Mouse (Mus musculus) intestine, embryonic 14.5 days (tissue): ENCODE results near the gene Hpse. TPM values are rescaled to one million over a fixed set of nuclear protein-coding genes. Genes with fewer than 3 reads are reported as not detected.

ENCODE experiments used
- ATAC-seq: fragments of 200-750 bp; cut with Nextera tagmentation; replicated peaks from 2 replicates; pipeline ENCODE4 v1.8.0; 2017; ENCODE audit warnings: low read depth, moderate number of reproducible peaks, moderate TSS enrichment, moderate library complexity; ENCODE audit not compliant: low FRiP score, low TSS enrichment
- DNase-seq: peaks from one replicate; pipeline ENCODE4 v3.0.0-alpha.2; 2018; ENCODE audit warnings: low spot score
- H3K27ac ChIP-seq: fragments of 300-500 bp; sonication (generic); 2 replicates; pipeline ENCODE4 v1.5.1; 2014; ENCODE audit warnings: low read depth, mild to moderate bottlenecking, control low read depth
- H3K27me3 ChIP-seq: fragments of 300-500 bp; sonication (generic); replicated peaks from 2 replicates; pipeline ENCODE4 v1.6.1; 2014; ENCODE audit warnings: low read length, control low read depth; ENCODE audit not compliant: control insufficient read depth, insufficient read depth
- H3K36me3 ChIP-seq: fragments of 300-500 bp; sonication (generic); 2 replicates; pipeline ENCODE4 v1.6.1; 2014; ENCODE audit warnings: low read length, control low read depth; ENCODE audit not compliant: control insufficient read depth, insufficient read depth
- H3K4me1 ChIP-seq: fragments of 300-500 bp; sonication (generic); replicated peaks from 2 replicates; pipeline ENCODE4 v1.6.1; 2014; ENCODE audit warnings: low read length, control low read depth, mixed read lengths; ENCODE audit not compliant: control insufficient read depth, insufficient read depth
- H3K4me2 ChIP-seq: fragments of 300-500 bp; sonication (generic); 2 replicates; pipeline ENCODE4 v1.6.1; 2014; ENCODE audit warnings: low read length
- H3K4me3 ChIP-seq: fragments of 300-500 bp; sonication (generic); 2 replicates; pipeline ENCODE4 v1.5.1; 2014; ENCODE audit warnings: low read depth, low read length, control low read depth, mixed read lengths
- H3K9ac ChIP-seq: fragments of 300-500 bp; sonication (generic); 2 replicates; pipeline ENCODE4 v1.6.1; 2014; ENCODE audit warnings: mild to moderate bottlenecking, low read length
- H3K9me3 ChIP-seq: fragments of 300-500 bp; sonication (generic); 2 replicates; pipeline ENCODE4 v1.6.1; 2016; ENCODE audit warnings: low read length, control low read depth; ENCODE audit not compliant: control insufficient read depth
- WGBS: fragments of 180-500 bp; shearing (Covaris S2); extraction: QIAGEN DNeasy Blood & Tissue Kit; methylation state at CpG from one replicate; pipeline ENCODE4 v1.1.7; 2014; 5-methylcytosine and 5-hydroxymethylcytosine counted together
- polyA plus RNA-seq: library from polyadenylated mRNA; unstranded; fragments of >200 nt; fragmentation: Nextera tagmentation; extraction: Ambion mirVana; gene quantifications from 2 replicates; pipeline ENCODE4 v1.2.1, GENCODE M21; 2014

The Hpse gene
- polyA plus RNA-seq, 1 experiment from 2014 or later = 3.7 TPM

DNA sequence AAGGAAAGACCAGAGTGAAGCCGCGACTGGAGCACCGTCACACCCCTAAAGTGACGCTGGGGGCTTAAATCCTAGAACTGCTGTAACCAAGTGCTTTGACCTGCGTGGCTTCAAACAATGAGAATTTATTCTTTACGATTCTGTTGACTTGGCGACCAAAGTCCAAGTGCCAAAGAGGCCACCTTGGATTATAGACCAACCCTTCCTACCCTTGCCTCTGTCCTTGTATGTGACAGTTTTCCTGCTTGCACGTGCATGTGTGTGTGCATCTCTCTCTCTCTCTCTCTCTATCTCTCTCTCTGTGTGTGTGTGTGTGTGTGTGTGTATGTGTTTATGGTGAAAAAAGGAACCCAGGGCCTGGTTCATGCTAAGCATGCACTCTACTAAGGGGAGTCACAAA lies 19.3 kb upstream of the Hpse start:
- Histone ChIP-seq H3K4me2 (no peak overlapping the region), H3K27ac (no peak overlapping the region), H3K9me3 (0 out of 2 replicates have a peak, but pooled peaks cover 8% of the 10 kb centered on the region), H3K9ac (no peak overlapping the region), H3K4me3 (no peak overlapping the region), H3K4me1 (no peaks in the 10 kb centered on the region), H3K27me3 (no peaks in the 10 kb centered on the region), H3K36me3 (no peaks in the 10 kb centered on the region)
- ATAC-seq (no peak), DNase-seq (no peak)
- WGBS = 76% methylated on average over 8 of the region's 8 CpGs

- Histone ChIP-seq H3K4me3 (no peak overlapping the region), H3K27ac (no peak overlapping the region), H3K4me2 (no peak overlapping the region), H3K36me3 (no peaks in the 10 kb centered on the region), H3K4me1 (no peaks in the 10 kb centered on the region), H3K9ac (no peak overlapping the region), H3K9me3 (0 out of 2 replicates have a peak, but pooled peaks cover 8% of the 10 kb centered on the region), H3K27me3 (no peaks in the 10 kb centered on the region)
- DNase-seq (no peak), ATAC-seq (no peak)
- 82% methylated on average over 8 of the region's 8 CpGs for WGBS
These were observed 17.4 kb upstream of the Hpse start for GRCm38 (mm10) chr5:100736919-100737318.

- H3K4me2 ChIP-seq = no peak overlapping the region
- H3K4me1 ChIP-seq = no peaks in the 10 kb centered on the region
- ATAC-seq (no peak), DNase-seq (no peak)
- H3K9ac ChIP-seq = no peak overlapping the region
- H3K4me3 ChIP-seq = no peak overlapping the region
- 78% methylated on average over 4 of the region's 4 CpGs for WGBS
- H3K27ac ChIP-seq = no peak overlapping the region
- 0 out of 2 replicates have a peak, but pooled peaks cover 3% of the 10 kb centered on the region for H3K9me3 ChIP-seq
- H3K36me3 ChIP-seq = no peaks in the 10 kb centered on the region
- no peaks in the 10 kb centered on the region for H3K27me3 ChIP-seq
These were observed 15.0 kb upstream of the Hpse start for GRCm38 (mm10) chr5:100734535-100734934.

DNA sequence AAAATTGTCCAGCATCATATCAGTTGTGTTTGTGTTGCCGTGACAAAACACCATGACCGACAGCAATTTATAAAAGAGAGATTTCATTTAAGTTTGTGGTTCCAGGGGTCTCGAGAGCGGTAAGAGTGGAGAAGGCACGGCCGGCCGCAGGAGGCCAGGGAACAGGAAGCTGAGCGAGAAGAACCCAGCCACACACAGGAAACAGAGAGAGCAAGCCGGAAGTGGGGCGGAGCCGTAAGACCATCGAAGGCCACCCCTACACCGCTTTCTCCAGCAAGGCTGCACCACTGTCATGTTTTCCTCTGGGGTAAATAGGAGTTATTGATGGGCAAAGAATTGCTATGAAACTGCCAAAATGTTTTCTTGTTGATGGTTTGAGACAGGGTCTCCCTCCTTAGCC lies 9.2 kb upstream of the Hpse start:
- 79% methylated on average over 13 of the region's 13 CpGs for WGBS
- ATAC-seq (no peak), DNase-seq (no peak)
- H3K36me3 ChIP-seq = no peaks in the 10 kb centered on the region
- H3K4me2 ChIP-seq = no peak overlapping the region
- H3K9ac ChIP-seq = no peak overlapping the region
- no peaks in the 10 kb centered on the region for H3K27me3 ChIP-seq
- no peaks in the 10 kb centered on the region for H3K9me3 ChIP-seq
- no peak overlapping the region for H3K4me3 ChIP-seq
- H3K4me1 ChIP-seq = no peaks in the 10 kb centered on the region
- H3K27ac ChIP-seq = no peak overlapping the region

DNA sequence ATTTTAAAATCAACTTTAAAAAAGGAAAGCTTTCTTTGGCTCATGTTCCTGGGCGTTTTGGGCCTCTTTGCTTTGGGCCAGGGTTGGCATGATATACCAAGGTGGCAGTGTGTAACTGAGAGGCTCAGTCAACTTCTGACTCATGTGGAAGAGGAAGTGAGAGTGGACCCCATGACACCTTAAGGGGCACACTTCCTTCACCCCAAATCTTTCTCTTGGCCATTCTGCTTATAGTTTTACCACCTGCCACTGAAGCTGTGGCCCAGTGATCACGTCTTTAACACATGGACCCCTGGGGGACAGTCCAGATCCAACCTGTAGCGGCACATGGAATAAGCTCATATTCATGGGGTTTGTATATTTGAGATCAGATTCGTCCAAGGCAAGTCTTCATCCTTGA lies 6.5 kb upstream of the Hpse start:
- Histone ChIP-seq H3K4me2 (no peak overlapping the region), H3K4me3 (no peak overlapping the region), H3K27ac (no peak overlapping the region), H3K9me3 (no peaks in the 10 kb centered on the region), H3K27me3 (no peaks in the 10 kb centered on the region), H3K36me3 (no peaks in the 10 kb centered on the region), H3K9ac (no peak overlapping the region), H3K4me1 (no peaks in the 10 kb centered on the region)
- no peak for DNase-seq
- no peak for ATAC-seq
- WGBS = 80% methylated on average over 4 of the region's 4 CpGs

- WGBS = 94% methylated on average over 15 of the region's 15 CpGs
- Histone ChIP-seq H3K27me3 (peaks cover 8% of the 10 kb centered on the region), H3K4me2 (no peak overlapping the region), H3K4me1 (peaks cover 2% of the 10 kb centered on the region; the same call in 1 of the 2 replicates), H3K9ac (no peak overlapping the region), H3K36me3 (no peaks in the 10 kb centered on the region), H3K27ac (no peak overlapping the region), H3K9me3 (no peaks in the 10 kb centered on the region), H3K4me3 (no peak overlapping the region)
- ATAC-seq (no peak), DNase-seq (no peak)
These were observed 2.8 kb downstream of the Hpse start for GRCm38 (mm10) chr5:100716762-100717161.

- Histone ChIP-seq H3K4me2 (no peak overlapping the region), H3K4me3 (no peak overlapping the region), H3K4me1 (no peaks in the 10 kb centered on the region), H3K27me3 (no peaks in the 10 kb centered on the region), H3K27ac (no peak overlapping the region), H3K9ac (no peak overlapping the region), H3K36me3 (no peaks in the 10 kb centered on the region), H3K9me3 (no peaks in the 10 kb centered on the region)
- 89% methylated on average over 6 of the region's 6 CpGs for WGBS
- ATAC-seq (no peak), DNase-seq (no peak)
These were observed 8.3 kb downstream of the Hpse start for GRCm38 (mm10) chr5:100711219-100711618.

GRCm38 (mm10) chr5:100710012-100710411 lies 9.5 kb downstream of the Hpse start:
- no peaks in the 10 kb centered on the region for H3K36me3 ChIP-seq
- ATAC-seq (no peak), DNase-seq (no peak)
- H3K27ac ChIP-seq = no peak overlapping the region
- H3K4me1 ChIP-seq = no peaks in the 10 kb centered on the region
- WGBS = 60% methylated on average over 2 of the region's 2 CpGs
- no peak overlapping the region for H3K4me3 ChIP-seq
- no peaks in the 10 kb centered on the region for H3K27me3 ChIP-seq
- H3K9me3 ChIP-seq = no peaks in the 10 kb centered on the region
- no peak overlapping the region for H3K9ac ChIP-seq
- H3K4me2 ChIP-seq = no peak overlapping the region

DNA sequence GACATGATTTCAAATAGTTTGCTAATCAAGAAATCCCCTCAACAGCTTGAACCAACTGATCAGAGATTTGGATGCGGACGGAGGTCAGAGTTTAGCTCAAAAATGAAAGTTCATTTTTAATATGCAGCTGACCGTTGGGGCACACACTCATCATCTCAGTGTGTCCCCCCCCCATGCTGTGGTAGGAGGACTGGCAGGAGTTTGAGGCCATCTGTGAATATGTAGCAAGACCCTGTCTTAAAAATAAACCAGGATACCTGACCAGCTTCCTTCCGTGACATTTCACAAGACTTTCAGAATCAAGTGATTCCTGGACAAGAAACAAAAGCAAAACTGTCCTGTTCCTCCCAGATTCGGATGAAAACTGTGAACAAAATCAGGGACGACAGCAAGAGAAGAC lies 10.5 kb downstream of the Hpse start:
- H3K27me3 ChIP-seq = no peaks in the 10 kb centered on the region
- ATAC-seq (no peak), DNase-seq (no peak)
- H3K4me3 ChIP-seq = no peak overlapping the region
- H3K36me3 ChIP-seq = no peaks in the 10 kb centered on the region
- H3K9ac ChIP-seq = no peak overlapping the region
- no peaks in the 10 kb centered on the region for H3K4me1 ChIP-seq
- WGBS = 91% methylated on average over 6 of the region's 6 CpGs
- no peaks in the 10 kb centered on the region for H3K9me3 ChIP-seq
- no peak overlapping the region for H3K4me2 ChIP-seq
- no peak overlapping the region for H3K27ac ChIP-seq
